Mouse (Mus musculus) layer of hippocampus, postnatal 25 days (tissue): ENCODE results near the gene Aagab. TPM values are rescaled to one million over a fixed set of nuclear protein-coding genes. Genes with fewer than 3 reads are reported as not detected.

Experiments used
- DNase-seq, 2 experiments: peaks; one replicate each; pipeline ENCODE4 v3.0.0; 2022; ENCODE audit warnings: mixed read lengths in 2 of 2, low spot score in 1 of 2; ENCODE audit errors: extremely low spot score in 1 of 2
- total RNA-seq, 2 experiments: library from RNA; stranded (reverse); gene quantifications; 2 replicates each; pipeline ENCODE4 v1.2.3; 2021

Gene Aagab
- total RNA-seq, 2 experiments from 2014 or later = 55.6 to 60.3 TPM

DNA sequence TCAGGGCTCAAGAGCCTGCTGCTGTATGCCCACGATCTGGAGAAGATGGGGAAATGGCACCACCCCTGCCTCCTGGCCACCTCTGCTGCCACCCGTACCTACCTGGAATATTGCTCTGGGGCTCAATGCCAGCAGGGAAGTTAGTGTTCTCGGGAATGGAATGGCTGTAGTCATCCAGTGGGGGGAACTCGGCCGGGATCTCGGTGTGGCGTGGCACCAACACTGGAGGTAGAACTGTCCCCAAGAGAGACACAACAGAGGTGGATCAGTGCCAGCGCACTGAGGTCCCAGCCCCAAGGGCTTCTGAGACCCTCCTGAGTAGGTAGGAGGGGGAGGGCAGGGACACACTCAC, 64.9 kb downstream of the Aagab start:
- DNase-seq = no peak

DNA sequence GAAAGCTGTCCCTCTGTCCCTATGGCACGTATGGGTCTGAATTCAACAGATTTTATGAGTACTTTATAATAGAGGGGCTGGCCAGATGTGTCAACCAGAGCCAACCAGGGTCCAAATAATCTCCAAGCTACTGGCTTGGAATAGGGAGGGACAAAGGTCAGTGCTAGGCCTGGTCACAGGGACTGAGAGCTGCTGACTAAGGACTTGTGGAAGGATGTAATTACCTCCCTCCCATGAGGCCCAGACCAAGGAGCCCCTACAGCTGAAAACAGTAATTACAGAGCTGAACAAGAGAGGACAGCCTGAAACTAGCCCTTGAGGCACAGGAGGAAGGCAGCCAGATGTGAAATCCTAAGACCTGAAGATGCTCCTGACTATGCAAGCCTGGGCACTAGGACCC, 66.2 kb downstream of the Aagab start:
- no peak for DNase-seq

DNA sequence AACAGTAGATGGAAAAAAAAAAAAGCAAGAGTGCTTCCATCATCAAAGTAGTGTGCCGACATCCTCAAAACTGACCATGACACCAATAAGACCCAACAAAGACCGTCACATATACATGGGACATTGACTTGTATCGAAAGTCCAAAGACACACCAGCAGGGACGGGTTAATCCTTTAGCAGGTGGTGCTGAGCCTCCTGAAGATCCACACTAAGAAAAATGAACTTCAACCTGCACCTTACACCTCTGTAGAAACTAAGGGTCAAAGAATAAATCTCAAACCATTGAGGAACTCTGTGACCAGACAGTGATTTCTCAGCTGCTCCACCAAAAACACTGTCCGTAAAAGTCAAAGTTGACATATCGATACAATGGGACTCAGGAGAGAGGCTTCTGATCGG, 67.4 kb downstream of the Aagab start:
- DNase-seq = no peak

DNA sequence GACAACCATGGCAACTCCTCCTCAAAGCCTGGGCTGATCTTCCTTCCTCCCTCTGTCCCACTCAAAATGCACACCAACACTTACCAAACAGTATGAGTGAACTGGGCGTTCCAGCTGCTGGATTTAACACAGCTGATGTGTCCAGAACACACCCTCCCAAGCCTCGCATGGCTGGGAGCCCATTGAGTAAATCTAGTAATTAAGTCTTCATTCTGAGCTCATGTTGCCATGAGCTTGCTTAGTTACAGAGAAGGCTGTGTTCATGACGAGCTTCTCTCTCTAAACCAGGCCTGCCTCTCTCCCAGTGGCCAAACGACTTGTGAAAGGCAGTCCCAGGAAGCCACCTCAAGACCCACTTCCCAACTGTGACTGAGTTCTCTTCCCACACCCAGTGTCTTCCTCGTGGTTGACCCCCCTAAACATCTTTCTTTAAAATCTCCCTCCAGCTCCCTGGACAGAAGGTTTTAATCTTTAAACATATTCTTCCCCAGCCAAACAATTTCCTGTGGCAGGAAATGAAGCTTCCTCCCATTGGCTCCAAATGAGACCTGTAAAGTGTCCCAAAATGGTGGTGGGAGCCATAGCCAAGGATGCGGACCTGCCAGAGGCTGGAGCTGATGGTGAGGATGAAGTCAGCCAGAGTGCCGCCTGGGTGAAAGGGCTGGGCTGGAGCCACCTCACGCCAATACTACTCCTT, 70.5 kb downstream of the Aagab start:
- no peak for DNase-seq

DNA sequence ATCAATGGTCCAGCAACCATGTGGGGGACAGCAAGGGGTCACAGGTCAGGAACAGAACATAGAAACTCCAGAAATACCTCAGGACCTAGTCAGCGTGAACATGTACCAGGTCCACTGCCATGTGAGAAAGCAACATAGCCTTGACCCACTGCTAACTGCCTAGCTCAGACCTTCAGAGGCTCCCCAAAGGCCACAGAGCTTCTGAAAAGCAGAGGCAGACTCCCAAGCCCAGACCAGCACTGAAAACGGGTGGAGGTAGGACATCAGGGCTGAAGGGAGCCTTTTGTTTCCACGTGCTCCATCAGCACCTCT, 71.0 kb downstream of the Aagab start:
- DNase-seq = no peak

DNA sequence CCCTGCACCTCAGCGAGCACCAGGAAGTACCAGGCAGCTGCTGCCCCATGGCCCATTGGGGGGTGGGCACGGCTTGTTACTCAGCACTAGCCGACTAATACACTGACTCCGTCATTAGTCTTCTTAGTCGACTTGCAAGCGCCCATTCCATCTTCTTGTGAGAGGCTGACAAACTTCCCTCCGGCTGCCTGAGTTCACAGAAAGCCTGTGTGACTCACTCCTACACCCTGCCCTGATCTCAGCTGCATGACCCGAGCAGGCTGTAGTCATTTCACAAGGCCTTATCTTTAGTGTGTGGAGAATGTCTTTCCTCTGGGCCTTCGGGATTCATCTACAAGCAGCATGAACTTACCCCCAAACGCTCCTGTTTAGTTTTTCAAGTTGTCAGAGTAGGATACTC, 72.2 kb downstream of the Aagab start:
- DNase-seq = no peak

DNA sequence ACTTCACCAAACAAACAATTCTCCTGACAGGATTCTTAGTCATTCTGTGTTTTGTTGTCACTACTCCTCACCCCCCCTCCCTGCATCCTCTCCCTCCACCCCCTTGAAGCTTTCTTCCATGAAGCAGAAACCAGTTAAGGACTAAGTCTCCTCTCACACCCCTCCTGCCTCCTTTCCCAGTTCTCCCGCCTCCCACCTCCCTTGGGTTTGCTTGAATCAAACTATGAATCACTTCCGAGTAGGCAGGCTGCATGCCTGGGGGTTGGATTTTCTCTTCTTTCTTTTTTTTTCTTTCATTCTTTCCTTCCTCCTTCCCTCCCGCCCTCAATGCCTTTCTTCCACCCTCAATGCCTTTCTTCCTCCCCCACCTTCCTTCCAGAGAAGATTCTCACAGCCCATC, 75.2 kb downstream of the Aagab start:
- DNase-seq = no peak

DNA sequence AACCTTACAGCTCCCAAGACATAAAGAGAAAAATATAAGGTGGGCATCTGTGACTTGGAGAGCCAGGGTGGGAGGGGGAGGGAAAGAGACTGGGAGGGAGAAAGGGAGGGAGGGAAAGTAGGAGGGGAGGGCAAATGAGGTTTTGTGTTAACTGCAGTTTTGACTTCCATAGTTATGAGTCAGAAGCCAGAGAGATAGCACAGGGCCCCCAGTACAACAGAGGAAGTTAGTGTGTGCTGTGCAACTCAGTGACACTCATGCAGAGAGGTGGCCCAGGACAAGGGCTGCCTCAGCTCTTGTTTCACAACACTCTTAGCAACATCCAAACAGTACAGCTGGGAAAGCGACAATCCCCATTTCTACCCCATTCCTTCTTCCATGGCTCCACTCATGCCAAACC, 75.6 kb downstream of the Aagab start:
- no peak for DNase-seq

DNA sequence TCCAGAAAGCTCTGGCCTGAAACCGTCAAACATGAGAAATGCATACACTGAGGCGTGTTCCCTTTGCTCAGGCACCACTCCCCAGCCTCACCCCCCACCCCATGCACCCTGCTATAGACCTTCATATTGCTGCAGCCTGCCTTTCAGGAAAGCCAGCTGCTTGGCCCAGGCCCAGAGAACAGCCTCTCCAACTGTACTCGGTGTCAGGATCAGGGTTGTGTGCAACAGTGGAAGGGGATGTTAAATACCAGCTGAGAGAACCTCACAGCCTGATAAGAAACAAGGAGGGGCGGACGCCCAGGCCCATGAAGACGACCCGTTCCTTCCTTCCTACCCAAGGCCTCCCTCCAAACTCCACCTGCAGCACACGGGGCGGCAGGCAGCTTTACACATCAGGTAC, 79.8 kb downstream of the Aagab start:
- no peak for DNase-seq

DNA sequence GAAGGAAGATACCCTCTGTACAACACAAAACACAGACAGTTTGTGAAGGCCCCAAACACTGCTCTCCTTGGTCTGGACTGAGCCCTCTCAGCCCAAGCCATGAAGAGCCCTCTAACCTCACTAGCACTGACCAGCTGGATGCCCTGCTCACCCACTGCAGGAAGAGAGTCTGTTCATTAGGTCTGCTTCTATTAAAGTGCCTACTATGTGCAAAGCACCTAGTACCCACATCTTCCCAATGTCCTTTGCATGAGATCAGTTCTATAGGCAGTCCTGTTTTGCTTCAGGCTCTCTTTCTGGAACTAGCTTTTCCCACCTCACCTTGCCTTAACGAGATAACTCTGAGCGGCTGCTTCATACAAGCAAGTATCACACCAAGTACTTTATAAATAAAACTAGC, 80.5 kb downstream of the Aagab start:
- no peak for DNase-seq

DNA sequence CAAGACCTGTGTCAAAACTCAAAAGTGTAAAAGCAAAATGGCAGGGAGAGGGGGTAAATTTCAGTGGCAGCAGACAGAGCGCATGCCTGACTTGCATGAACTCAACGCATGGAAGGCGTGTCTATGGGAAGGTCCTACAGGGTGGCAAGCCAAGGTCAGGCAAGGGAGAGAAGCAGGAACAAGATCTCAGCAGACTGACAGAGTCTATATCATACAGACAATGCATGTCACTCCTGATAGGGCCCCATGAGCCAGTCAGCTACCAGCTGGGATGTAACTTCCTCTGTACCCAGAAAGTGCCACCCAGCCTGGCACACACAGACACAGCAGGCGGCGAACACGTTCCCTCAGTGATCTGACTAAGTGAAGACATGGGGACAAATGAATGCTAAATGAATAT, 81.8 kb downstream of the Aagab start:
- no peak for DNase-seq

DNA sequence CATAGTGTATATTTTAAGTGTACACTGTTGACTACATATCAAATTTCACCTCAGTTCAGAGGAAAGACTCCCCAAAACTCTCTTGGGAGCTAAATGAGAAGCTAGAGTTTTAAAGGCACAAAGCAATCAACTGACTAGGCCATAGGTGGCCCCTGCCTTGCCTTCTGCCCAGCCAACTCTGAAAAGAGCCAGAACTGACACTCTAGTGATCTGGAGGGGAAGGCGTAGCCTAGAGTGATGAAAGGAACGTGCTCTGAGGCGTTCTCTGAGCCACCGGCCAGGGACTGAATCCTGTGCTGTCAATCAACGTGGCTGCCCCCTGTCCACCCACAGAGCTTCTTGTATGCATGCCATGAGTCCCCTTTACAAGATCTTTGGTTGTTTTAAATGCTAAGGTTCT, 82.9 kb downstream of the Aagab start:
- DNase-seq = no peak

DNA sequence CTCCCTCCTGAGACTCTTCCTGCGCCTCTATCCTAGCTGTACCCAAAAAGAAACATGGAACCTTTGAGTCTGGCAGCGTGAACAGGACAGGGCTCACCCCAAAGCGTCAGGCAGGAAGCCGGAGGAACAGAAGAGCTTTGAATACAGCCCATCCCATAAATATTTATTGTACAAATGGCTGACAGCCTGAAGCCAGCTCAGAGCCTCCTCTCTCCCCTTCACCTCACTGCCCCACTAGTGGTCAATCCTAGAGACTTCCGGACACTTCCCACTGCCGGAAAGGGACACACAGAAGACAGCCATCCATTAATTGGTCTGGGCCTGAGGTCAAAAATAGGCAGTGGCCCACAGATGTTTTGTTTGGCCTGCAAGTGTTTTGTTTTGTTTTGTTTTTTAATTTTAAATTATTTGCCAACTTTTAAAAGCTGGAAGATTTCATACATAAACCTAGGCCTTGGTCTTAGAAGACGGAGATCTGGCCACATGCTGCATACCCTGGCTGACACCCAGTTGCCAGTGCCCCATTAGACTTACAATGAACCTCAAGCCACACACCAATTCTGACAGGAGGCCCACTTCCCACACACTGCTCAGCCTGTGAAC, 85.1 kb downstream of the Aagab start:
- DNase-seq = no peak

DNA sequence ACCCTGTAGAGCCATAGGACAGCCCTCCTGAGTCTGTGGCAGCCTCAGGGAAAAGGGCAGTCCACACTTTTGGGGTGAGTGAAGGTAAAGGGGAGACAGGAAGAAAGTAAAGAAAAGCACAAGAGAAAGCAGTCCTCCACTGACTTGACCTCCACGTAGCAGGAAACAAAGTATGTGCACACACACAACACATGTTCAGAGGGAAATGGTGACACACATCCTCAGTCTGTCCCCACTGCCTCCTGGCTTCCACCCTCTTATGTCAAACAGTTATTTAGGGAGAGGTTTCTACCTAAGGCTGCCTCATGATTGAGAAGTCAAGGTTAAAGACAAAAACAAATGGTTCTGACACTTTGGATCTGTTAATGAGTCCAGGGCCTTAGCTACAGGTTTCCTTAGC, 88.1 kb downstream of the Aagab start:
- DNase-seq = no peak

DNA sequence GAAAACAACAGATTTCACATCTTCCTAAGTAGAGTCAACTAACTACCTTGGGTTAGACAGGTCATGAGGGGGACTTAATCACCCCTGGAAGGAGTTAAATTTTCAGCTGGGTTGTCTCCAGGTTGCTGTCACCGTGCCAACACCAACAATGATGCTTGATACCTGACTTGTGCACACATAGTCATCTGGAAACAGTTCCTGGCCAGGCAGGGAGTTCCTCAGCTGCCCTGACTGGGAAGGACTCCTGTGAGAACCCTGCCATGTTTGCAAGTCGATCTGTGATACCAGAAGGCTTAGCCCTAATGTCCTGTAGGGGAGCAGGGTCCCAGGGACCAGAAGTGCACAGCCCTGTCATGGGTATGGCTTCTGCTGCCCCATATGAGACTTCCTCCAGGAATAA, 89.5 kb downstream of the Aagab start:
- DNase-seq = no peak

Other genes with a start within 250 kb of the Aagab start
- gene Map2k5, start 224.8 kb upstream of the Aagab start, total RNA-seq = 10 to 100 TPM; 33.7 to 37.4 TPM
- 10 to 100 TPM; 30.6 to 35.8 TPM for gene 2300009A05Rik, start 203.4 kb upstream of the Aagab start, total RNA-seq
- under 1 TPM; 0.12 to 0.25 TPM for gene Iqch, start 167 bp upstream of the Aagab start, total RNA-seq
- gene Smad3, start 155.3 kb downstream of the Aagab start, total RNA-seq = 10 to 100 TPM; 38.0 to 44.6 TPM